Mouse (Mus musculus): ENCODE data around the gene Enoph1. TPM values are rescaled to one million over a fixed set of nuclear protein-coding genes. Genes with fewer than 3 reads are reported as not detected.

Enoph1 gene
- total RNA-seq, 2 experiments from 2014 or later, result 3.3 to 4.2 TPM

GRCm38 (mm10) chr5:100070255-100070654, 30.5 kb downstream of the Enoph1 start:
- ATAC-seq (replicated peaks; ENCODE audit: low FRiP score, poor library complexity, severe bottlenecking), result peak; percentile 81

DNA sequence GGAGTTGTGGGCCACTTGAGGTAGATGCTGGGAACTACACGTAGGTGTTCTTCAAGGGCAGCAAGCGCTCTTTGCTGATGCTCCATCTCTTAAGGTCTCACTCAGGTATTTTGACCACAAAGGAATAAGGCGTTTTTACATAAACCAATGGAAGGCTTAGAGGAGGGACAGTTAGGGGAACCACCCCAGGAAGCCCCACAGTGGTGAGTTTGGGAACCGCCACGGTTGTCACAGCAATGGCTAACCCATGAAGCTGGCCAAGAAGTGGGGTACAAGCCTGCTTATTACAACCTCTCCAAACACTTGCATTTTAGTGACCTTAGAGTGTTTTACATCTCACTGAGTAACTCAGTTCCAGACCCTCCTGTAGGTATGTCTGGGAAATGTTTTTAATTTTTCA, 31.8 kb downstream of the Enoph1 start:
- no peak for ATAC-seq (replicated peaks; ENCODE audit: low FRiP score, poor library complexity, severe bottlenecking)

DNA sequence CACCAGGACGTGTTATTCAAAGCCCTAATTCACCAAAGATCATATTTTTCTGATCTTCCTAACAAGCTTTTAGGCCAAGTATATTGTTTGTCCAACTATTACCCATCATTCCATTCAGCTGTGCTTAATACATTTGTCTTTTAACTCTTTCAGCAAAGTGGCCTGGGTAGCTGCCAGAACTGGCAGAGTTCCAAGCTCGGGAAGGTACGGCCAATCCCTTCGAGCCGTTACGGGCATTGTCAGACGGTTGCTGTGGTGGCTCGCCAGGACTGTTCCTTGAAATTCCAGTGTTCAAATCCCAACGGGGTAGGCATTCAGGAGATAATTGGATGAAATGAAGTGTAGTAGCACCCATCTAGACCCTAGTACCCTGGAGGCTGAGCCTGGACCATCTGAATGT, 32.8 kb downstream of the Enoph1 start:
- no peak for ATAC-seq (replicated peaks; ENCODE audit: low FRiP score, poor library complexity, severe bottlenecking)

- no peak for ATAC-seq (replicated peaks; ENCODE audit: low FRiP score, poor library complexity, severe bottlenecking)
Observed at GRCm38 (mm10) chr5:100074571-100074970, 34.8 kb downstream of the Enoph1 start.

GRCm38 (mm10) chr5:100079040-100079930, 39.5 kb downstream of the Enoph1 start:
- no peak for ATAC-seq (replicated peaks; ENCODE audit: low FRiP score, poor library complexity, severe bottlenecking)

DNA sequence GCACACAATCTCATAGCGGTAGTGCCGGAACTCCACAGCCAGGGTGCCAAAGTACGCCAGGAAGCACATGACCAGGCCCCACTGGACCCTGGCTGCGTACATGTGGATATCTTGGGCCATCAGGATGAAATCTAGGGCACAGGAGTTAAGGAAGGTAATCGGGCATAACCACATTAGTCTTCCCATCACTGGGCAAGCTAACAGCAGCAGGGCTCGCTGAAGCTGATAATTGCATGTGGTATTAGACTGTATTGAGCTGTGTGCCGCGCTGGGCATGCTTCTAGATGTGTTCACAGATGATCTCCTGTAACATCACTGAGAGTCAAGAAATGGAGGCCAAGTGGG, 40.1 kb downstream of the Enoph1 start:
- no peak for ATAC-seq (replicated peaks; ENCODE audit: low FRiP score, poor library complexity, severe bottlenecking)

DNA sequence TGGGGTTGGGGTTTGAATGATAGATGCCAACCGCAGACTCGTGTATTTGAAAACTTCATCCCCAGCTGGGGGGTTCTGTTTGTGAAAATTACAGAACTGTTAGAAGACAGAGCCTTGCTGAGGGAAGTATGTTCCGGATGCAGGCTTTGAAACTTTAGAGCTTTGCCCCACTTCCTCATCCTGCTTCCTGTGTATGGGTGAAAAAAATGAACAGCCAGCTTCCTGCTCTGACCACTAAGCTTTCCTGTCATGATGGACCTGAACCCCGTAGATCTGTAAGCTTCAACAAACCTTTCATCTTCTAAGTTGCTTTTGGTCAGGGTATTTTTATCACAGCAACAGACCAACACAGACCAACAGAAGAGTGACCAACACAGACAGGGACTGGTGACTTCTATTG, 42.2 kb downstream of the Enoph1 start:
- no peak for ATAC-seq (replicated peaks; ENCODE audit: low FRiP score, poor library complexity, severe bottlenecking)

- no peak for ATAC-seq (replicated peaks; ENCODE audit: low FRiP score, poor library complexity, severe bottlenecking)
Observed at GRCm38 (mm10) chr5:100083953-100084562, 44.3 kb downstream of the Enoph1 start.

DNA sequence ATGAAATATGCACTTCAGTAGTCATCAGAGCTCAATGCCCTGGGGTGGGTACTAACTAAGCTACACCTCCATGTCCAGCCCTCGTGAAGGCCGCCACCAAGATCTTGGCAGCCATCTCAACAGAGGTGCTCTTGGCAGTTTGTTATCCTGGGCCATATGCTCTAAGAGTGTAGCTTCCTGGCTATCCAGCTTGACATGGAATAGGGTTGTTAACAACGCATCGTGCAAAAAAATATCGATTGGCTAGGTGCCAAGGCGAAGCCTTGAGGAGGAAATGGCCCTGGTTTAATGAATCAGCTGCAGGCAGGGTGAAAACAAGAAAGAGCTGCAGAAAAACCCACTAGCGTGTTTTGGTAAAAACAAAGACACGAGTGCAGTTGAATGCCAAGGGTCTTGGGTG, 45.3 kb downstream of the Enoph1 start:
- no peak for ATAC-seq (replicated peaks; ENCODE audit: low FRiP score, poor library complexity, severe bottlenecking)

DNA sequence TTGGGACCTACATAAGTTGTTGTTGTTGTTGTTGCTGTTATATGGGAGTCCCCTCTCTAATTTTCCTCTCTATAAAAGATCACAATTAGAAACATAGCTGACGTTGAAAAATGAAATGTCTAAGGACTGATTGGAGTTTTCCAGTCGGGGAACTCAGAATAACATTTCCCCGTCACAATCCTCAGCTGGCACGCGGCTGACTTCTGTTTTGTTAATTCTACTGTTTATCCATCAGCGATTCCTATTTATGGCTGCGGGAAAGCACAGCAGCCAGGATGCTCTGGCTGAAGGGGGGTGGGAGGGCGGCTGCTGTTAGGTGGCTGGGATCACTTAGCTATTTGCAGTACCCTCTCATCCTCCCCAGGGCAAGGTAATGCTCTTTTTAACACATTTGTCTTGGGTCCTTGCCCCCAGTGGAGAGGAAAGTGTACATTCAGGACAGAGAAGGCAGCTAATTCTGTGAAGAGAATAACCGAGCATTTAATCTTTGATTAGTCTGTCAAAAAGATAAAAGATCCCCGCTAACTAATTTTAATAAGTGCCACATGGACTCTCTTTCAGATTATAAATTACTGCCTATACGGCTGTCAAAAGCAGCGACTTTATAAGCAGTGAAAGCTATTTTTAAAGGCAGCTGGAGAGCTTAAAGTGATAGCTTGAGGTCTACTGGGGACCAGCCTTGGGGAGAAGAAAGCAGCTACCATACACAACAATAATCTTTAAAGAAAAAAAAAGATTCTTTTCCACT, 50.9 kb downstream of the Enoph1 start:
- ATAC-seq (replicated peaks; ENCODE audit: low FRiP score, poor library complexity, severe bottlenecking), result no peak

DNA sequence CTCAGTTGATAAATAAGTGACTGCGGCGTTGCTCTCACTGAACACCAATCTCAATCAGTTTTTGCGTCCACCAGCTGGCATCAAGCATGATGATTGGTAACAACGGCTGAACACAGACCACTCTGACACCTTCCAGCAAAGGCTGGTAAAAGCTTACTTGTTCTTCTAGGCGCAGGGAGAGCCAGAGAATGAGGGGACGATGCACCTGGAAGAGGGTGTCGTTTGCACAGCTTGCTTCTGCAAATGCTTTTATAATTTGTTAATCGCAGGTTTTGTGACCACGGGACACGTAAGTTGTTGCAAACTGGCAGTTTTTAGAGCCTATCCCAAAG, 51.4 kb downstream of the Enoph1 start:
- no peak for ATAC-seq (replicated peaks; ENCODE audit: low FRiP score, poor library complexity, severe bottlenecking)

GRCm38 (mm10) chr5:100091602-100092001, 51.8 kb downstream of the Enoph1 start:
- ATAC-seq (replicated peaks; ENCODE audit: low FRiP score, poor library complexity, severe bottlenecking), result no peak

GRCm38 (mm10) chr5:100096955-100097354, 57.2 kb downstream of the Enoph1 start:
- ATAC-seq (replicated peaks; ENCODE audit: low FRiP score, poor library complexity, severe bottlenecking), result no peak

GRCm38 (mm10) chr5:100097967-100098366, 58.2 kb downstream of the Enoph1 start:
- ATAC-seq (replicated peaks; ENCODE audit: low FRiP score, poor library complexity, severe bottlenecking), result no peak

DNA sequence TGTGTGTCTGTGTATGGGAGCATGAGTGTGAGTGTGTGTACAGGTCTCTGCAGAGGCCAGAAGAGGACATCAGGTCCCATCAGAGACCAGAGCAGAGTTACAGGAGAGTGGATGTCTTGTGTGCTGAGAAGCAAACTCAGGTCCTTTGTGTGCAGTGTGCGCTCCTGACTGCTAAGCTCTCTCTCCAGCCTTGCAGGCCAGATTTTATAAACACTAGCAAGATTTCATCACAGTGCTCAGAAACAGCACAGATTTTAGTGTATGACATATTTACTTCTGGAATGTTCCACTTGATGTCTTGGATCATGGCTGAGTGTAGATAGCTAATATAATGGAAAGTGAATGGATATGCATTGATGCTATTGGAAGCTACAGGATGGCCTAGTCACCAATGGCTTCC, 62.6 kb downstream of the Enoph1 start:
- ATAC-seq (replicated peaks; ENCODE audit: low FRiP score, poor library complexity, severe bottlenecking), result no peak

- no peak for ATAC-seq (replicated peaks; ENCODE audit: low FRiP score, poor library complexity, severe bottlenecking)
Observed at GRCm38 (mm10) chr5:100108866-100109265, 69.1 kb downstream of the Enoph1 start.

DNA sequence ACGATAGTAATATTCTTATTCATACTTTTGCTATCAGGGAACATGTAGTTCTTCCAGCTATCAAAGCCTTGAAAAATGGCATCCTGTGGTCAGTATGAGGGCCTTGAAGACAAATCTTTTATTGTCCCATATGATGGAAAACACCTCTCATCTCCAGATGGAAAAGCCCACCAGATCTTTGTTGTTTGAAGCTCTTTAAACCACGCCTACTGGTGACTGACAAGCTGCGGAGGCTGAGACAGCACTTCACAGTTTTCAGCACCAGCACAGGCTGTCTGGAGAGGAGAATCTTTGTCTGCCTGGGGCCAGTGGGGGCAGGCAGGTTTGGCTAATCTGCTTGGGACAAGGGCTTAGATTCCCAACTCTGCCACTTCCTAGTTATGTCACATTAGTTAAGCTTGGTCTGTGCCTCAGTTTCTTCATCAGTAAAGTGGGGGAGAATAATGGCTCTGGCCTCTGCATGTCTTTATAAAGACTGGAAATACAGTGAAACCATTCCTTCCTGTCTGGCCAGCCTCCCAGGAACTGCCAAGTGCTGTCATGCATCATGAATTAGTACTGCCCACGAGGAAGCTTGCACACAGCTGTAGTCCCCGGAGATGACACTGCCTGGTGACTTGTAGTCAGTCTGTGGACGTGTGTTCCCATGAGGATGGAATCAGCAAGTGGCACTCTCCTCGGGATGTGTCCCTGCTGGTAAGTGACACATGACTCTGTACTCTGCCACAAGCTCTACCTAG, 69.9 kb downstream of the Enoph1 start:
- ATAC-seq (replicated peaks; ENCODE audit: low FRiP score, poor library complexity, severe bottlenecking), result no peak

GRCm38 (mm10) chr5:100110581-100110980, 70.8 kb downstream of the Enoph1 start:
- no peak for ATAC-seq (replicated peaks; ENCODE audit: low FRiP score, poor library complexity, severe bottlenecking)

- no peak for ATAC-seq (replicated peaks; ENCODE audit: low FRiP score, poor library complexity, severe bottlenecking)
Observed at GRCm38 (mm10) chr5:100113403-100113802, 73.6 kb downstream of the Enoph1 start.

Measured in erythroid progenitor cell, adult 5-6 weeks (primary cell).